Mouse (Mus musculus): Measurements from ENCODE around the gene Gm17416. TPM values are rescaled to one million over a fixed set of nuclear protein-coding genes. Genes with fewer than 3 reads are reported as not detected.

Gm17416 gene
- total RNA-seq (2023): not detected

GRCm38 (mm10) chr2:152569038-152569437 lies at the start of gene Gm17416:
Gene Gm17416, plus strand, starts transcription at chr2:152569338.

DNA sequence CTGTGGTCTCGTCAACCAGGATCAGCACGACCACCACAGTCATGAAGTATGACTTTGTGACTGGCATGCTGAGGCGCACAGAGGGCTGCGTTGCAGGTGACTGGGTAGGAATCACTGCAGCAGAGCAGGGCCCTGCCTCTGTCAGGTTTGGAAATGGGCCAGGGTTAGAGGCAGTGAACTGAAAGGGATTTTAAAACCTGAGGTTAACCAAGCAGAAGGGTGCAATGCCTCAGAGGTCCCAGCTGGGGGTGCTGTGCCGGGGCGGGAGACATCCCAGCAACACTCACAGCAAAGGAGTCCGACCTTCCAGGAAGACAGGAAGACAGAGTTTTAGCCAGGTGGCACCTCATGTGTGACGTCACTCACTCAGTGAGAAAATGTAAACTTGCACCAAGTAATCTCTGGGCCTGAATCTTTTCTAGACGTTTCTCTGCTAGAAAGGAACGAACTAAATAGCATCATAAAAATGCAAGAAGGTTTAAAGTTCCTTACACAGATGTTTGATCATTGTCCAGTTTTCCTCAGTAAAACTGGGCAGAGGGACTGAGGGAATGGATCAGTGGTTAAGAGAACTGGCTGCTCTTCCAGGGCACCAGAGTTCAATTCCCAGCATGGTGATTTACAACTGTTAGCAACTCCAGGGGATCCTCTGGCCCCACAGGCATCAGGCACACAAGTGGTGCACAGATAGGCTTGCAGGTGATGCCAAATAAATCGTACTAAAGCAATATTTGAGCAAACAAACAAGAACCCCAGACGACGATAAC lies 29.0 kb upstream of the Gm17416 start, which contains the start of gene Defb29:
TSS of gene Defb29 (minus strand) at position 155 of the 767 bp plus-strand sequence.

DNA sequence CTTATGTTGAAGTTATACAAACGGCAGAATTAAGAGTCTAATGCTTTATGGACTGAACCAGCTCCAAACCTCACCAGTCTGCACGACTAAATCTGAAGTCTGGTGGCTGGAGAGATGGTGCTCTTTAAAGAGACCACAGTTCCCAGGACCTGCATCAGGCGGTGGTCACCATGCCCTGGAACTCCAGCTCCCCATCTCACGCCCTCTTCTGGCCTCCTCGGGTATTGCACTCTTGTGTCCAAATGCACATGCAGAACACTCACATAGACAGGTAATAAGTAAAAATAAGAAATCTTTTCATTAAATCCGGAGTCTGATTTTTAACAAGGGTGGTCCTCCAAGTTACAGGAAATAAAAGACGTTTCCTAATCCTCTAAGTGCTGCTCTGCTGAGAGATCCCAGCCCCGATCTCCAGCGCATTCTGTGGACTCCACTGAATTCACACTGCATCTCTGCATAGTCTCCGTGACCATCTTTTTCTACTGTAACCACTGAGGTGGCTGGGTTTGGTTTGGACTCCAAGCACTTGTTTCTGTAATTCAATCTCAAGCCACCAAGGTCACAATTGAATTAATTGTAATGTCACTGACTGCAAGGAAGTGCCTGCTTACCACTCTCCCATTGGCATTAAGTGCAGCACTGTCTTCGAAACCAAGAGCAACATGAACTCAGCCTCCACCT lies 3.1 kb downstream of the Gm17416 start, which contains the start of gene Defb21:
TSS of gene Defb21 (plus strand) at position 631 of the 681 bp plus-strand sequence.

DNA sequence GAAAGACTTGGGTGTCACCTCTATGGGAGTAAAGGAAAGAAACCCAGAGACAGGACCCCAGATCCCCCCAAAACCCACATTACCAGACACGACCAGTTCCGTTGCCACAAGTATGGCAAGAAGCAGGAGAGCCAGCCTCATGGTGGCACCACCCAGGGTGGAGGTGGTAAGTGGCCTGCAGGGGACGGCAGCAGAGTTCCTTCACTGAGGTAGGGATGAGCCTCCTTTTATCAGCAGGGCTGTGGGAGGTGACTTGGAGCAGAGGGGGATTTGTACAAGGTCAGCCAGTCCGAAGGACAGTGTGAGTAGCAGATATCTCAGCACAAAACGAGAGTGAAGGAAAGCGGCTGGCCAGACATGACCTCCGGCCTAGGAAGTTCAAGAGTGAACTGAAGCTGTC lies 11.0 kb downstream of the Gm17416 start, which contains the start of gene Defb19:
TSS of gene Defb19 (minus strand) at position 206 of the 400 bp plus-strand sequence.

DNA sequence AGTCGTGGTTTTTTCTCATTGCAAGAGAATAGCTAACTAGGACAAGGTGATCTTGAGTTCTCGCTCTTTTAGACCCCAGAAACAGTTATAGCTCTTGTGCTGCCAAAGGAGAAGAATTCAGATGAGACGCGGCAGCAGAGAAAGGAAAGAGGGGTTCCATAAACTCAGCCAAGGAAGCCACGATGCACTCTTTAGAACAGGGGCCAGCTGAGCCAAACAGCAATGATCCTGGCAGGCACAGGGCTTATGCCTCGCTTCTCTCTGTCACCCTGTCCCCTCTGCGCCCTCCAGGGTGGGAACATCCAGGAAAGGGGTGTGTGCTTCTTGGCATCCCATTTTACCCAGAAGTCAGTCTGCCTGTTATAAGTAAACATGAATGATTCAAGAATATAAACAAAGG lies 30.2 kb downstream of the Gm17416 start, which contains the start of gene Defb45:
TSS of gene Defb45 (minus strand) at position 101 of the 400 bp plus-strand sequence.

DNA sequence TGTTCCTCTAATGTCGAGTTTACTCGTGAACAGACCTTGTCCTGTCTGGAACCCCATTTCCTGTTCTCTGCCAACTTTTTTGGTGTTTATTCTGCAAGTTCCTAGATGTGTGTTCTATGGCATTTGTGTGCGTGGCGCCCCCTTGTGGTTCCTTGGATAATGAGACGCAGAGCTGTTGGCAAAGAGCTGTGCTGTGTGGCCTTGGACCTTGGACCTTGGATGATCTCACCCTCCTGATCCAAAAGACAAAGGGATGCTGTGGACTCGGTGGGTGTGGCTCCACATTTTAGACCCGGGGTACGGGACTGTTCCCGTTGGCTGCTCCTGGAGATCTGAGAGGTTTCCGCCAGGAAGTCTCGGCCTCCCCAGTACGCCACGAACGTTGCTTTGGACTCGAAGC lies 34.9 kb downstream of the Gm17416 start, which contains the start of gene Defb36:
TSS of gene Defb36 (plus strand) at position 271 of the 400 bp plus-strand sequence.

Other genes with a start within 250 kb of the Gm17416 start
- gene Rbck1, start 236.7 kb upstream of the Gm17416 start, total RNA-seq (2023): 10 to 100 TPM; 77.5 to 83.0 TPM
- 1 to 10 TPM; 2.9 to 4.0 TPM for gene Trib3, start 225.3 kb upstream of the Gm17416 start, total RNA-seq (2023)
- not detected for gene Nrsn2, start 192.7 kb upstream of the Gm17416 start, total RNA-seq (2023)
- 1 to 10 TPM in 1 of 2 experiments, under 1 TPM in 1; 0.77 to 1.5 TPM for gene Sox12, start 171.3 kb upstream of the Gm17416 start, total RNA-seq (2023)
- gene Zcchc3, start 154.3 kb upstream of the Gm17416 start, total RNA-seq (2023): 1 to 10 TPM; 1.9 TPM
- gene 6820408C15Rik, start 153.8 kb upstream of the Gm17416 start, total RNA-seq (2023): under 1 TPM in 1 of 2 experiments, not detected in 1; 0.31 TPM
- not detected for gene Defb23, start 104.7 kb upstream of the Gm17416 start, total RNA-seq (2023)
- gene Defb20, start 92.3 kb upstream of the Gm17416 start, total RNA-seq (2023): not detected
- not detected for gene Defb22, start 79.2 kb upstream of the Gm17416 start, total RNA-seq (2023)
- not detected for gene Defb26, start 57.6 kb upstream of the Gm17416 start, total RNA-seq (2023)
- not detected for gene Defb28, start 51.1 kb upstream of the Gm17416 start, total RNA-seq (2023)
- not detected for gene Defb29, start 29.2 kb upstream of the Gm17416 start, total RNA-seq (2023)
- gene Defb21, start 3.4 kb downstream of the Gm17416 start, total RNA-seq (2023): not detected
- not detected for gene Defb19, start 11.0 kb downstream of the Gm17416 start, total RNA-seq (2023)
- not detected for gene Defb45, start 30.1 kb downstream of the Gm17416 start, total RNA-seq (2023)
- gene Defb36, start 35.0 kb downstream of the Gm17416 start, total RNA-seq (2023): not detected
- 1 to 10 TPM in 1 of 2 experiments, not detected in 1; 1.7 TPM for gene Defb25, start 53.7 kb downstream of the Gm17416 start, total RNA-seq (2023)
- gene Rem1, start 57.6 kb downstream of the Gm17416 start, total RNA-seq (2023): 10 to 100 TPM; 10.2 to 11.2 TPM
- 100 to 1,000 TPM; 132 to 147 TPM for gene H13, start 100.1 kb downstream of the Gm17416 start, total RNA-seq (2023)
- gene Mcts2, start 117.7 kb downstream of the Gm17416 start, total RNA-seq (2023): 10 to 100 TPM; 13.8 to 15.9 TPM
- gene Id1, start 166.9 kb downstream of the Gm17416 start, total RNA-seq (2023): 10 to 100 TPM; 48.3 to 57.3 TPM
- gene Cox4i2, start 184.8 kb downstream of the Gm17416 start, total RNA-seq (2023): under 1 TPM; 0.51 to 0.93 TPM